Mouse (Mus musculus): ENCODE measurements around the gene Paf1. TPM values are rescaled to one million over a fixed set of nuclear protein-coding genes. Genes with fewer than 3 reads are reported as not detected.

The Paf1 gene
- total RNA-seq, 2 experiments from 2014 or later, result 65.3 to 66.1 TPM

GRCm38 (mm10) chr7:28447101-28447830 is 54.5 kb downstream of the Paf1 start:
- no peak for DNase-seq (ENCODE audit: extremely low spot score in 1 of 2, low spot score in 2 of 2)
- intact Hi-C loops (cut with DNase I), result loop anchor here (1.0 to 5.0 kb wide), 3 partner anchors 80 to 280 kb away; no protein-coding TSS in a partner anchor

- no peak for DNase-seq (ENCODE audit: extremely low spot score in 1 of 2, low spot score in 2 of 2)
- intact Hi-C loops (cut with DNase I), result loop anchor here (1.0 to 5.0 kb wide), 3 partner anchors 79 to 279 kb away; no protein-coding TSS in a partner anchor
Observed at GRCm38 (mm10) chr7:28447865-28448820, 55.4 kb downstream of the Paf1 start.

Other genes with a start within 250 kb of the Paf1 start
- gene Fbl, start 223.2 kb upstream of the Paf1 start, total RNA-seq (2021), result 10 to 100 TPM; 69.4 to 74.5 TPM
- 10 to 100 TPM; 32.9 to 34.8 TPM for gene Dyrk1b, start 213.5 kb upstream of the Paf1 start, total RNA-seq (2021)
- gene Eid2, start 125.1 kb upstream of the Paf1 start, total RNA-seq (2021), result 10 to 100 TPM; 73.5 to 79.5 TPM
- 10 to 100 TPM; 41.8 to 44.2 TPM for gene Eid2b, start 115.2 kb upstream of the Paf1 start, total RNA-seq (2021)
- gene Selenov, start 101.8 kb upstream of the Paf1 start, total RNA-seq (2021), result 1 to 10 TPM; 2.9 to 4.5 TPM
- 1 to 10 TPM; 1.8 to 3.1 TPM for gene Dll3, start 90.7 kb upstream of the Paf1 start, total RNA-seq (2021)
- 10 to 100 TPM; 44.7 to 49.0 TPM for gene Timm50, start 80.9 kb upstream of the Paf1 start, total RNA-seq (2021)
- gene Supt5, start 54.2 kb upstream of the Paf1 start, total RNA-seq (2021), result 100 to 1,000 TPM; 113 to 114 TPM
- gene Rps16, start 42.3 kb upstream of the Paf1 start, total RNA-seq (2021), result 100 to 1,000 TPM; 642 to 668 TPM
- gene Plekhg2, start 20.4 kb upstream of the Paf1 start, total RNA-seq (2021), result 10 to 100 TPM; 10.0 to 12.3 TPM
- gene Zfp36, start 12.7 kb upstream of the Paf1 start, total RNA-seq (2021), result 1 to 10 TPM; 1.8 to 2.4 TPM
- 10 to 100 TPM; 18.5 to 19.3 TPM for gene Med29, start 243 bp upstream of the Paf1 start, total RNA-seq (2021)
- gene Gmfg, start 44.5 kb downstream of the Paf1 start, total RNA-seq (2021), result 1 to 10 TPM; 3.3 to 5.0 TPM
- gene Lrfn1, start 59.0 kb downstream of the Paf1 start, total RNA-seq (2021), result 100 to 1,000 TPM; 106 to 112 TPM
- gene Ifnl2, start 117.5 kb downstream of the Paf1 start, total RNA-seq (2021), result not detected
- gene Ifnl3, start 129.9 kb downstream of the Paf1 start, total RNA-seq (2021), result not detected
- not detected for gene Sycn, start 147.9 kb downstream of the Paf1 start, total RNA-seq (2021)
- gene Nccrp1, start 154.3 kb downstream of the Paf1 start, total RNA-seq (2021), result under 1 TPM in 1 of 2 experiments, not detected in 1; 0.21 TPM
- 10 to 100 TPM; 55.9 to 58.4 TPM for gene Samd4b, start 205.2 kb downstream of the Paf1 start, total RNA-seq (2021)
- 1 to 10 TPM; 7.7 to 8.2 TPM for gene Pak4, start 205.2 kb downstream of the Paf1 start, total RNA-seq (2021)
- gene Acp7, start 238.4 kb downstream of the Paf1 start, total RNA-seq (2021), result 1 to 10 TPM in 1 of 2 experiments, under 1 TPM in 1; 0.55 to 1.8 TPM